Mouse (Mus musculus): ENCODE measurements around the gene Dnajb14. TPM values are rescaled to one million over a fixed set of nuclear protein-coding genes. Genes with fewer than 3 reads are reported as not detected.

The Dnajb14 gene
- 5.3 and 5.5 TPM in 2 replicates for polyA plus RNA-seq (2016; fragmentation: Nextera tagmentation; extraction: Ambion mirVana)

- peak; percentile 75 for DNase-seq (ENCODE audit: extremely low spot score, low spot score)
- Histone ChIP-seq H3K9me3 (no peaks in the 10 kb centered on the region), H3K36me3 (replicated peaks) (peaks cover 17% of the 10 kb centered on the region), H3K4me3 (peak within 1 kb of the TSS; percentile 75), H3K27ac (peak within 1 kb of the TSS; percentile 95), H3K27me3 (ENCODE audit: poor library complexity, severe bottlenecking) (no peaks in the 10 kb centered on the region), H3K4me1 (peaks cover 37% of the 10 kb centered on the region)
- WGBS = under 1% methylated on average over 72 of the region's 94 CpGs
Observed at GRCm38 (mm10) chr3:137867437-137868093, at the start of gene Dnajb14. TSS of gene Dnajb14 (plus strand) at chr3:137867675.

GRCm38 (mm10) chr3:137818713-137819112 is 48.8 kb upstream of the Dnajb14 start:
- Histone ChIP-seq H3K36me3 (replicated peaks) (no peaks in the 10 kb centered on the region), H3K4me1 (peaks cover 17% of the 10 kb centered on the region; the same call in 1 of the 2 replicates), H3K27ac (no peak overlapping the region), H3K4me3 (no peak overlapping the region), H3K27me3 (ENCODE audit: poor library complexity, severe bottlenecking) (no peaks in the 10 kb centered on the region), H3K9me3 (no peaks in the 10 kb centered on the region)
- 15% methylated on average over 4 of the region's 4 CpGs for WGBS
- no peak for DNase-seq (ENCODE audit: extremely low spot score, low spot score)

GRCm38 (mm10) chr3:137820688-137821467 is 46.6 kb upstream of the Dnajb14 start:
- DNase-seq (ENCODE audit: extremely low spot score, low spot score) = no peak
- WGBS = 79% methylated on average over 6 of the region's 6 CpGs

GRCm38 (mm10) chr3:137823317-137823716 is 44.2 kb upstream of the Dnajb14 start:
- H3K27ac ChIP-seq = no peak overlapping the region
- H3K9me3 ChIP-seq = no peaks in the 10 kb centered on the region
- WGBS = 88% methylated on average over 3 of the region's 3 CpGs
- no peaks in the 10 kb centered on the region for H3K36me3 ChIP-seq (replicated peaks)
- peaks cover 20% of the 10 kb centered on the region for H3K4me1 ChIP-seq
- H3K4me3 ChIP-seq = no peak overlapping the region
- no peaks in the 10 kb centered on the region for H3K27me3 ChIP-seq (ENCODE audit: poor library complexity, severe bottlenecking)
- DNase-seq (ENCODE audit: extremely low spot score, low spot score) = no peak

More at GRCm38 (mm10) chr3:137820688-137821467, 46.6 kb upstream of the Dnajb14 start:
- Histone ChIP-seq H3K4me3 (no peak overlapping the region), H3K27ac (no peak overlapping the region), H3K9me3 (no peaks in the 10 kb centered on the region), H3K36me3 (replicated peaks) (no peaks in the 10 kb centered on the region), H3K27me3 (ENCODE audit: poor library complexity, severe bottlenecking) (no peaks in the 10 kb centered on the region), H3K4me1 (peaks cover 17% of the 10 kb centered on the region; the same call in 1 of the 2 replicates)

GRCm38 (mm10) chr3:137827678-137828077 is 39.8 kb upstream of the Dnajb14 start:
- Histone ChIP-seq H3K27ac (peak overlapping the region; percentile 40; the same call in 1 of the 2 replicates), H3K9me3 (no peaks in the 10 kb centered on the region), H3K36me3 (replicated peaks) (no peaks in the 10 kb centered on the region), H3K27me3 (ENCODE audit: poor library complexity, severe bottlenecking) (no peaks in the 10 kb centered on the region), H3K4me1 (peaks cover 8% of the 10 kb centered on the region), H3K4me3 (no peak overlapping the region)
- WGBS = 63% methylated on average over 11 of the region's 11 CpGs
- DNase-seq (ENCODE audit: extremely low spot score, low spot score) = no peak

- Histone ChIP-seq H3K9me3 (no peaks in the 10 kb centered on the region), H3K4me3 (no peak overlapping the region), H3K4me1 (peaks cover 13% of the 10 kb centered on the region), H3K36me3 (replicated peaks) (no peaks in the 10 kb centered on the region), H3K27me3 (ENCODE audit: poor library complexity, severe bottlenecking) (no peaks in the 10 kb centered on the region), H3K27ac (no peak overlapping the region)
- WGBS = 88% methylated on average over 2 of the region's 2 CpGs
- DNase-seq (ENCODE audit: extremely low spot score, low spot score) = no peak
Observed at GRCm38 (mm10) chr3:137831156-137831555, 36.3 kb upstream of the Dnajb14 start.

GRCm38 (mm10) chr3:137833128-137833527 is 34.3 kb upstream of the Dnajb14 start:
- H3K4me1 ChIP-seq = peaks cover 9% of the 10 kb centered on the region
- no peak for DNase-seq (ENCODE audit: extremely low spot score, low spot score)
- no peak overlapping the region for H3K27ac ChIP-seq
- H3K36me3 ChIP-seq (replicated peaks) = no peaks in the 10 kb centered on the region
- H3K27me3 ChIP-seq (ENCODE audit: poor library complexity, severe bottlenecking) = no peaks in the 10 kb centered on the region
- H3K9me3 ChIP-seq = no peaks in the 10 kb centered on the region
- H3K4me3 ChIP-seq = no peak overlapping the region

GRCm38 (mm10) chr3:137833698-137834097 is 33.8 kb upstream of the Dnajb14 start:
- Histone ChIP-seq H3K4me1 (peaks cover 9% of the 10 kb centered on the region), H3K27me3 (ENCODE audit: poor library complexity, severe bottlenecking) (no peaks in the 10 kb centered on the region), H3K27ac (no peak overlapping the region), H3K4me3 (no peak overlapping the region), H3K36me3 (replicated peaks) (no peaks in the 10 kb centered on the region), H3K9me3 (no peaks in the 10 kb centered on the region)
- DNase-seq (ENCODE audit: extremely low spot score, low spot score) = no peak
- whole genome bisulfite sequencing = 84% methylated on average over 4 of the region's 4 CpGs

GRCm38 (mm10) chr3:137836543-137836942 is 30.9 kb upstream of the Dnajb14 start:
- Histone ChIP-seq H3K9me3 (no peaks in the 10 kb centered on the region), H3K4me3 (no peak overlapping the region), H3K36me3 (replicated peaks) (no peaks in the 10 kb centered on the region), H3K4me1 (peaks cover 9% of the 10 kb centered on the region), H3K27ac (no peak overlapping the region), H3K27me3 (ENCODE audit: poor library complexity, severe bottlenecking) (no peaks in the 10 kb centered on the region)
- 87% methylated on average over 1 of the region's 1 CpGs for WGBS
- no peak for DNase-seq (ENCODE audit: extremely low spot score, low spot score)

- H3K27ac ChIP-seq = no peak overlapping the region
- no peak for DNase-seq (ENCODE audit: extremely low spot score, low spot score)
- H3K36me3 ChIP-seq (replicated peaks) = no peaks in the 10 kb centered on the region
- no peaks in the 10 kb centered on the region for H3K9me3 ChIP-seq
- H3K4me1 ChIP-seq = peaks cover 6% of the 10 kb centered on the region
- no peak overlapping the region for H3K4me3 ChIP-seq
- H3K27me3 ChIP-seq (ENCODE audit: poor library complexity, severe bottlenecking) = no peaks in the 10 kb centered on the region
Observed at GRCm38 (mm10) chr3:137838160-137838559, 29.3 kb upstream of the Dnajb14 start.

GRCm38 (mm10) chr3:137842944-137843343 is 24.5 kb upstream of the Dnajb14 start:
- WGBS = 90% methylated on average over 1 of the region's 1 CpGs
- Histone ChIP-seq H3K4me1 (no peaks in the 10 kb centered on the region), H3K4me3 (no peak overlapping the region), H3K9me3 (no peaks in the 10 kb centered on the region), H3K27me3 (ENCODE audit: poor library complexity, severe bottlenecking) (no peaks in the 10 kb centered on the region), H3K27ac (no peak overlapping the region), H3K36me3 (replicated peaks) (no peaks in the 10 kb centered on the region)
- no peak for DNase-seq (ENCODE audit: extremely low spot score, low spot score)

- no peak overlapping the region for H3K27ac ChIP-seq
- 87% methylated on average over 3 of the region's 3 CpGs for WGBS
- no peak for DNase-seq (ENCODE audit: extremely low spot score, low spot score)
Observed at GRCm38 (mm10) chr3:137844263-137844662, 23.2 kb upstream of the Dnajb14 start.

GRCm38 (mm10) chr3:137846552-137846951 is 20.9 kb upstream of the Dnajb14 start:
- Histone ChIP-seq H3K27me3 (ENCODE audit: poor library complexity, severe bottlenecking) (no peaks in the 10 kb centered on the region), H3K4me3 (no peak overlapping the region), H3K4me1 (no peaks in the 10 kb centered on the region), H3K27ac (no peak overlapping the region), H3K9me3 (no peaks in the 10 kb centered on the region), H3K36me3 (replicated peaks) (no peaks in the 10 kb centered on the region)
- DNase-seq (ENCODE audit: extremely low spot score, low spot score) = no peak
- 88% methylated on average over 5 of the region's 5 CpGs for WGBS

More at GRCm38 (mm10) chr3:137844263-137844662, 23.2 kb upstream of the Dnajb14 start:
- Histone ChIP-seq H3K4me3 (no peak overlapping the region), H3K27me3 (ENCODE audit: poor library complexity, severe bottlenecking) (no peaks in the 10 kb centered on the region), H3K36me3 (replicated peaks) (no peaks in the 10 kb centered on the region), H3K9me3 (no peaks in the 10 kb centered on the region), H3K4me1 (no peaks in the 10 kb centered on the region)
